Mouse (Mus musculus) large intestine, adult 2 months (tissue): ENCODE data around the gene Maml3. TPM values are rescaled to one million over a fixed set of nuclear protein-coding genes. Genes with fewer than 3 reads are reported as not detected.

ENCODE experiments used
- polyA plus RNA-seq: library from polyadenylated mRNA; depleted of rRNA; stranded (reverse); fragments of >200 nt; gene quantifications from 2 replicates; pipeline ENCODE4 v1.2.3, GENCODE M21; 2012; rRNA removed

Gene Maml3
- polyA plus RNA-seq, 1 experiment = 1.8 TPM

Other genes with a start within 250 kb of the Maml3 start
- gene Foxo1, start 163.3 kb upstream of the Maml3 start, polyA plus RNA-seq = 6.2 and 8.8 TPM in 2 replicates